Mouse (Mus musculus): ENCODE results near the gene Robo1. TPM values are rescaled to one million over a fixed set of nuclear protein-coding genes. Genes with fewer than 3 reads are reported as not detected.

Gene Robo1
- total RNA-seq, 4 experiments from 2014 or later = 48.7 to 62.3 (median 50.6) TPM

GRCm38 (mm10) chr16:72587376-72588072 is 279.4 kb downstream of the Robo1 start:
- DNase-seq (ENCODE audit: low spot score in 2 of 2) = no peak

GRCm38 (mm10) chr16:72603487-72604206 is 295.5 kb downstream of the Robo1 start:
- DNase-seq (ENCODE audit: low spot score in 2 of 2) = no peak

DNA sequence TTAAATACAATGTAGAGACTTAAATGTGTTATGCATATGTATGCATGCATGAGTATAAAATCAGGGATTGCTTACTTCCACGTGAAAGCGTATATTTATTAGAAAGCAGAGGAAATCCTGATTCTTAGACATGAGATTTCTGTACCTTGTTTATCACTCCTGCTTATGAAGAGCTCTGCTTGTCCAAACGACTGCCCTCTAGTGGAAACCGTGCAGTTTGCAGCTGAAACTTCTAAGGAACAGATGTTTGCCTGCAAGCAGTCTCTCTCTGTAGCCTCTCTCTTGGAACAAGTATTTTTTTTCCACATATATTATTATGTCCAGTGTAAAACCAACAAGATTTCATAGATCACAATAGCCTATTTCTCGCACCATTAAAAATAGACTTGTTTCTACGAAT is 297.0 kb downstream of the Robo1 start:
- DNase-seq (ENCODE audit: low spot score in 2 of 2) = peak; percentile 39 to 73

- no peak for DNase-seq (ENCODE audit: low spot score in 2 of 2)
Observed at GRCm38 (mm10) chr16:72610661-72611112, 302.6 kb downstream of the Robo1 start.

GRCm38 (mm10) chr16:72614898-72615297 is 306.8 kb downstream of the Robo1 start:
- DNase-seq (ENCODE audit: low spot score in 2 of 2) = no peak

DNA sequence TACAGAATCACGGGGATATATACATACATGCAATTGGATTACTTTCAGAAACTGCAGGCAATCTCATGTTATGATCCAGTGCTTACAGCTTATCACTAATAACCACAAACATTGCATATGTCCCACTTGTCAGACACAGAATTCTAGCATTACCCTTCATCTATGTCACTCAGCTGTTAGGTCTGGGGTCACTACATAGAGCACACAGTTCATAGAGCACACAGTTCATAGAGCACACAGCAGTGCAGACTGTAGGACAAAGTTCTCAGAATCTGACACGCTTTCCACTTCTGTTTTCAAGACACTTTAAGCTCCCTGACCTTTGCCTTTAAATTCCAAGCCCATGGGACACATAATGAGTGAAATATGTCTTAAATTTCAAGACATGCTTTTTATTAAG is 307.3 kb downstream of the Robo1 start:
- no peak for DNase-seq (ENCODE audit: low spot score in 2 of 2)

- DNase-seq (ENCODE audit: low spot score in 2 of 2) = no peak
Observed at GRCm38 (mm10) chr16:72622371-72622770, 314.3 kb downstream of the Robo1 start.

GRCm38 (mm10) chr16:72622868-72623267 is 314.8 kb downstream of the Robo1 start:
- no peak for DNase-seq (ENCODE audit: low spot score in 2 of 2)

DNA sequence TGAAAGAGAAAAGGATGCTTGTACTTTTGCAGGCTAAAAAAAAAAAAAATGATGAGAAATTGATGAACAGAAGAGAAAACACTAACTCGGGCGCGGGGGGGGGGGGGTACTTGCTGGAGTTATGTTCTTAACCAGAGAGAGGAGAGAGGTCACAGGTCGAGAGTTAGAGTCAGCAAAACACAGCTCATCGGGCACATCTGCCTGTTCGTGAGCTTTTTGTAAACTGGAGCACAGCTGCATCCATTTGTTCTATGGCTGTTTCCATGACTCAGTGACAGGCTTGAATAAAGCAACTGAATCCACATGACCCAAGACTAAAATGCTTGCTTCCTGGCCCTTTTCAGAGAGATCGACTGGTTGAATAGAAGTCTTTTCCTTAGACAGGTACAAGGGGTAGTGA is 325.7 kb downstream of the Robo1 start:
- DNase-seq (ENCODE audit: low spot score in 2 of 2) = no peak

DNA sequence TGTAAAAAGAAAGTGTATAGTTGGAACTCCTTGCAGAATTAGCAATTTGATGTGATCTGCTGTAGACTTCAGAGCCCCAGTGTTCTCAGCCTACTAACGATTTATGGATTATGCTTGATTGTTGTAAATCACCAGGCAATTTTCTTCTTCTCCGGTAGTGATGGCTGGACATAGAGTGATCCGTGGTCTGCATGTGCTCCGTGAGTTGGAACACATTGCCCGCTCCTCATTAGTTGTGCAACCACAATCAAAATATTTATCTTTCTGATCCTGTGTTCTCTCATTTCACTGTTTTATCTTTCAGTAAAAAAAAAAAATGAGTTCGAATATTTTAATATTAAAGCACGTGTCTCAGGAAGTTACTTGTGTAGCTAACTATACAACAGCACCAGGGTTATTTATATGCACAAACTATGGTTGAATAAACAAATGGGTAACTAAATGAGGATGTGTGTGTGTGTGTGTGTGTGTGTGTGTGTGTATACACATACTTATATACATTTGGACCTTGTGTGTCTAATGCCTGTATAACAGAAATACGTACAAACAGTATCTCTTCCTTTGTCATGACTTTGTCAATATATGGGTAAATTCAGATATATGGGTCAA is 331.3 kb downstream of the Robo1 start:
- DNase-seq (ENCODE audit: low spot score in 2 of 2) = no peak

DNA sequence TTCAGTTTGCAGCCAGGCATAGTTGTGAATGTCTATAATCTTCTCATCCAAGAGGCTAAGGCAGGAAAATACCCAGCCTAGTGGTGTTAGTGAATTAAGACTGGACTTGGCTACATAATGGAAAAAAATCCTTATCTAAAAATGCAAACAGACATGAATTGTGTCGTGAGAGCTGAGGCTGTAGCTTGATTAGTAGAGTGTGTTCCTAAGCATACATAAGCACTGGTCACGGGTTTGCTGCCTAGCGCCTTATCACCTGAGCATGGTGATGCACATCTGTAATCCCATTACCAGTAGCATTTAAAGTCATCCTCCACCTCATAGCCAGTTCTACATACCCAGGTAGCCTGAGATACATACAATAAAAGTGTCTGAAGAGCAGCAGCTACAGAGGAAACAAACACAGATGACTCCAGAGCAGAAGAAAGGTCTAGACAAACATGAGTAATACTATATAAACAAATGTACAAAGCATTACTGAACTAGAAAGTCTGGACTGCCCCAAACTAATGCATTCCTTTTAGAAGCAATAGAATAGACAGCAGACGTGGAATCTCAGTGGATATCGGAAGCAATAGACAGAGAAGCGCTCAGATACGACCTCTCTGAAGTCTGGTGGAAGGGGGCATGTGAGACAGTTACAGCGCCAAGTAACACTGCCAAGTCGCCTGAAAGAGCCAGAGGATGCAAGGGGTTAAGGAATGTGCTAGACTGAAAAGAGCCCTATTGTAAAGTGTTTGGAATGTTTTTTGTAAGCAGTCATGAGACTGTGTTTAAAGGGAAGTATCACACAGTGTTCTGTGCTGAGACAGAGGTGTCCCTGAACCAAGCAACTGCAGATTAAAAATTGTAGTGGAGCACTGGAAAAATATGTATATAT is 333.1 kb downstream of the Robo1 start:
- no peak for DNase-seq (ENCODE audit: low spot score in 2 of 2)

GRCm38 (mm10) chr16:72645890-72646289 is 337.8 kb downstream of the Robo1 start:
- no peak for DNase-seq (ENCODE audit: low spot score in 2 of 2)

- no peak for DNase-seq (ENCODE audit: low spot score in 2 of 2)
Observed at GRCm38 (mm10) chr16:72649314-72649713, 341.2 kb downstream of the Robo1 start.

- DNase-seq (ENCODE audit: low spot score in 2 of 2) = no peak
Observed at GRCm38 (mm10) chr16:72655411-72655810, 347.3 kb downstream of the Robo1 start.

GRCm38 (mm10) chr16:72662837-72663350 is 354.8 kb downstream of the Robo1 start:
- peak; percentile 51 to 62 for DNase-seq (ENCODE audit: low spot score in 2 of 2)

- peak; percentile 23 to 53 for DNase-seq (ENCODE audit: low spot score in 2 of 2)
Observed at GRCm38 (mm10) chr16:72663351-72664232, 355.5 kb downstream of the Robo1 start.

DNA sequence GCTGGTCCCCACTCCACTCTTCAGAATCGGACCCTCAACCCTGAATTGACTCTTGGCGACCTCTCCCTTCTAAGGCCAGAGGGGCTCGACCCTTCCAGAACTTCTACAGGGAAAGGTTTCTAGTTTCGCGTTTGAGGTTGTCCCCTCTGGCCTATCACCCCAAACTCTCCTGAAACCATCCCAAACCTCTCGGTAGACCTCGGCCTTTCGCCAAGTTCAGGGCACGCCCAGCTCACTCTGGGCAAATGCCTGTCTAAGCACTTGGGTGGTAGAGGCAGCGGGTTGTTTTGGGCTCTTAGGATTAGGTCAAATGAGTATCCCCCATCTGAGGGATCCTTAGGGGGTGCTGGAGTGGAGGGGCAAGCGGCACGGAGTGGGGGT is 356.1 kb downstream of the Robo1 start:
- no peak for DNase-seq (ENCODE audit: low spot score in 2 of 2)

- no peak for DNase-seq (ENCODE audit: low spot score in 2 of 2)
Observed at GRCm38 (mm10) chr16:72664806-72665205, 356.7 kb downstream of the Robo1 start.

DNA sequence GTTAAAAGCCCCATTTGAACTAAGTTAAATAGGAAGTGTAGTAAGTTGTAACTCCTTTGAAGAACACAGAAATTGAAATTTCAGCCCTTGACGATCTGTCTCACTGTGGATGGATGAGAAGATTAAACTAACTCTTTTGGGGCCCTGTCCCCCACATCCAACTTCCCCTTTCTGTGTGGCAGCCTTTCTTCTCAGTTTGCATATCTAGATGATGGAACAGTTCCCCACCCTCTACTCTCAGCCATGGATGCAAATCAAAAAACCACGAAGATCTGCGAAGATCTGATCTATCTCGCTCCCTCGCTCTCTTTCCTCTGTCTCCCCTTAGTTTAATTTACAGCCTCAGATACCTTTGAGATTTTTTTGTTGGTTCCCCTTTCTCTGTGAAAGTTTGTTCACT is 357.3 kb downstream of the Robo1 start:
- no peak for DNase-seq (ENCODE audit: low spot score in 2 of 2)
